Mouse (Mus musculus): ENCODE data around the gene Synj2. TPM values are rescaled to one million over a fixed set of nuclear protein-coding genes. Genes with fewer than 3 reads are reported as not detected.

Synj2 gene
- total RNA-seq, 2 experiments from 2014 or later, result 31.6 to 39.0 TPM

- no peak for DNase-seq (ENCODE audit: low spot score in 2 of 2)
These were observed 32.5 kb downstream of the Synj2 start for GRCm38 (mm10) chr17:5973536-5973935.

DNA sequence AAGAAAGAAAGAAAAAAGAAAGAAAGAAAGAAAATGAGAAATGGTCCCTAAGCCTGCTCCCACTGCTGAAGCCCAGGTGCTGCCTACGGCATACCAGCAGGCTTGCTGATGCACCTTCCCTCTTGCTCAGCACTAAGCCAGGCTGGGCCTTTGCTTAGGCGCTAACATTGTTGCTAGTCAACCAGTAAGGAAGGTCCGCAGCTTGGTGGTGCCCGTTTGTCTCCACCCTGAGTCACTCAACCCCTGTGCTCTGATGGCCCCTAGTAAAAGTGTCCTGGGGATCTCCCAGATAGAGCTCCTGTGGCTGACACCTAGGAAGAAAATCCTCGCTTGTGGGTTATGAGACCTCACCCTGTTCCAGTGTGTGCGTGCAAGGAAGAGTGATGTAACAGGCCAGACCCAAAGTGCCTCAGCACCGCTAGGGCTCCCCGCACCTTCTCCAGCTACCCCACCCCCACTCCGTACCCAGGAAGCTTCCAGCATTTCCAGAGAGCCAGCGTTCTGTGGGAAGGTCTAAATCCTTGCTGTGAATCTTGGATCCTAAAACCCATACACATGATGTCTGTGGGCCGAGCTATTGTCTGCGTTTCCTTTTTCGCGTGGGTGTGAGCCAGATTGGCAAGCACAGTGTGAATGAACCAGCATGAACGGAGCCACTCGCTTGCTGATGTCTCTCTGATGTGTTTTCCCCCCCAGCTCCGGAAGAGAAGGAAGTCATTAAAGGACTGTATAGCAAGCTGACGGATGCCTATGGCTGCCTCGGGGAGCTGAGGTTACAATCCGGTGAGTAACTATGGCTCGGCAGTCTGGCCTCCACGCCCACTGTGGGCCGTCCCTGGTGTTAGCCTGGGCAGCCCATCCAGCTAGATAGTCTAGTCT lies 34.3 kb downstream of the Synj2 start:
- peak; percentile 33 to 50 for DNase-seq (ENCODE audit: low spot score in 2 of 2)

- DNase-seq (ENCODE audit: low spot score in 2 of 2), result no peak
These were observed 35.4 kb downstream of the Synj2 start for GRCm38 (mm10) chr17:5976221-5977055.

- peak in 1 of 2 experiments; percentile 39 for DNase-seq (ENCODE audit: low spot score in 2 of 2)
These were observed 36.2 kb downstream of the Synj2 start for GRCm38 (mm10) chr17:5977056-5977920.

- DNase-seq (ENCODE audit: low spot score in 2 of 2), result no peak
These were observed 36.9 kb downstream of the Synj2 start for GRCm38 (mm10) chr17:5977921-5978504.

DNA sequence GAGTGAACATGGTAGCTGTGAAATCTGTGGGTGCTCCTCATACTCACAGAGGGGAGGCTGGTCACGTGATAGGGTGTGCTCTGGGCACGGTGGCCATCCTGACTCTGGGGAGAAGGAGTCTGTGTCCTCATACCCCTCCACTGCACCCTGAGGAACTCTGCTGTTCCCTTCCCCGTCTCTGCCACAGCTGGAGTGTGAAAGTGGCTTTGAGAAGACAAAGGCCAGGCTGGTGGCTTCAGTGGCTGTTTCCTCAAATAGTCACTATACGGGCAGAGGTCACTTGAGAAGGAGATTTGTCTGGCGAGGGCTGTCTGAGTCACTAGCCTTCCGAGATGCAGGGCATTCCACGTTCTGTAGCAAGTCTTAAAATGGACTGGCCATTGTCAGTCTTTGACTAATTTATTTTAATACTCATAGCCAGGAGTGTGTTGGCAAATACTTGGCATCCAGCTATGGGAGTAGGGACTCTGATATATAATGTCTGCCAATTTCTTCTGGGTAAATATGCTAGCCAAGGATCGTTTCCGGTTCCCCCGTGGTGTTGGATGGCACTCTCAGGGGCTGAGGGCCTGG lies 37.5 kb downstream of the Synj2 start:
- DNase-seq (ENCODE audit: low spot score in 2 of 2), result no peak

- DNase-seq (ENCODE audit: low spot score in 2 of 2), result no peak
These were observed 39.8 kb downstream of the Synj2 start for GRCm38 (mm10) chr17:5980860-5981259.

GRCm38 (mm10) chr17:5983150-5983549 lies 42.1 kb downstream of the Synj2 start:
- DNase-seq (ENCODE audit: low spot score in 2 of 2), result no peak

GRCm38 (mm10) chr17:5983901-5984300 lies 42.8 kb downstream of the Synj2 start:
- no peak for DNase-seq (ENCODE audit: low spot score in 2 of 2)

DNA sequence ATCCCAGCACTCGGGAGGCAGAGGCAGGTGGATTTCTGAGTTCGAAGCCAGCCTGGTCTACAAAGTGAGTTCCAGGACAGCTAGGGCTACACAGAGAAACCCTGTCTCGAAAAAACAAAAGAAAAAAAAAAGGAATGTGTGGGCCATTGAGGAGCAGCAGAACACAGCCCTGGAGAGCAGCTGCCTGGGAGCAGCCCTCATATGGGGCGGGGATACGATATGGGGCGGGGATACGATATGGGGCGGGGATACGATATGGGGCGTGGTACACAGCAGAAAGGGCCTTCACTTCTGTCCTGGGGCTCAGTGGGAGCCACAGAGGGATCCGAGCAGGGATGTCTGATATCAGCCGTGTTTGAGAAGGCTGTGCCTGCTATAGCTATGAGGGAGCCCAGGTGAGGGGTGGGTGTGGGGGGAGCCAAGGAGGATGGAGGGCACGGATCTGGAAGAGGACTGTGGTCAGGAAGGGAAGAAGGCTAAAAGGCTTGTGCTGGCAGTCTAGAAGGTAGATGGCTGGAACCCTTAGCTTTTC lies 43.7 kb downstream of the Synj2 start:
- DNase-seq (ENCODE audit: low spot score in 2 of 2), result no peak

- DNase-seq (ENCODE audit: low spot score in 2 of 2), result no peak
These were observed 44.2 kb downstream of the Synj2 start for GRCm38 (mm10) chr17:5985271-5985670.

DNA sequence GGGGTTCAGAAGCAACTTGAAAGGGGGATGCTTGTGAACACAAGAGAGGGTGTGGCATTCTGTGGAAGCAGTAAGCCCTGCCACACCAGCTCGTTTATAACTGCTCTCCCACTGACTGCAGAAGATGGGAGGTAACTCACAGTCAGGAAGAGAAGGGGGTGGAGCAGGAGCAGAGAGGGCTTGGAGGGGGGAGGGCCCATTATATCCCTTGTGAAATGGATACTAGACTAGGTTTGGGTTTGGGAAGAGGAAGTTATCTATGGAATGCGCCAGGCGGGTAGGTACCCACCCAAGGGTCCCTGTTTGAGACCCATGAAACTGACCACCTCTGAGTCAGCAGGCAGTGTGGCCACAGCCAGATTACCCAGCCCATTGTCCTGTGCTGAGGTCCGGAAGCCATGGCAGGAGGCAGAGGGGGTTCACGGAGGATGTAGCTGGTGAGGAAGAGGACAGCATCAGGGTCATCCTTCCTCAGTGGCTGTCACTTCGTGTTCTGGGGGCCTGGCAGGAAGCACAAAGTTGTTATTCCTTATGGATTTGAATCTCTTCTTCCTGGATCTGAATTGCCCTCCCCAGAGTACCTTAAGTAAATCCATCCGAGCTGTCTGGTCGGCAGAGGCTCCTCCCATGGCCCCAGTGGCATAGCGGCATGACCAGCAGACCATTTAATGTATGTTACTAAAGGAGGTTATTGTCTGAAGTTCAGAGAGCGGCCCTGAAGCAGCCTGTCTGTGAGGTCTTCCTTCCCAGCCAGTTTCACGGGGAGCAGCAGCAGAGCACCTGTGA lies 46.4 kb downstream of the Synj2 start:
- no peak for DNase-seq (ENCODE audit: low spot score in 2 of 2)

DNA sequence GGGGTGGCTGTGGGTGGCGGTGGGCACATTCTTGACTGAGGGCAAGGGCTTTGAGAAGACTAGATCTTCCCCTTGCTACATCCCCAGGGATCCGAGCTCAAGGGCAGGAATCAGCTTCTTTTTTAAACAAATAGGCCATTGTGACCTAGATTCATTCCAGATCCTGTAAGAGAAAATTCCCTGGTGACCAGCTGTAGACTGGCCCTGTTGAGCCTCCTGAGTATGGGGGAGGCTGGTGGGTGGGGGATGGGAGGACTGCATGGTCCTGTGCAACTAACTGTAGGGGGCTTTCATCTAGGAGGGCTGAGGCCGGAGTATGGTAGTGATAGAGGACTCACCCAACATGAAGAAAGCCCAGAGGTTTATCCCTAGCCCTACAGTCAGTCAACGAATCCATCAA lies 47.0 kb downstream of the Synj2 start:
- no peak for DNase-seq (ENCODE audit: low spot score in 2 of 2)

- DNase-seq (ENCODE audit: low spot score in 2 of 2), result no peak
These were observed 51.9 kb downstream of the Synj2 start for GRCm38 (mm10) chr17:5992866-5993580.

DNA sequence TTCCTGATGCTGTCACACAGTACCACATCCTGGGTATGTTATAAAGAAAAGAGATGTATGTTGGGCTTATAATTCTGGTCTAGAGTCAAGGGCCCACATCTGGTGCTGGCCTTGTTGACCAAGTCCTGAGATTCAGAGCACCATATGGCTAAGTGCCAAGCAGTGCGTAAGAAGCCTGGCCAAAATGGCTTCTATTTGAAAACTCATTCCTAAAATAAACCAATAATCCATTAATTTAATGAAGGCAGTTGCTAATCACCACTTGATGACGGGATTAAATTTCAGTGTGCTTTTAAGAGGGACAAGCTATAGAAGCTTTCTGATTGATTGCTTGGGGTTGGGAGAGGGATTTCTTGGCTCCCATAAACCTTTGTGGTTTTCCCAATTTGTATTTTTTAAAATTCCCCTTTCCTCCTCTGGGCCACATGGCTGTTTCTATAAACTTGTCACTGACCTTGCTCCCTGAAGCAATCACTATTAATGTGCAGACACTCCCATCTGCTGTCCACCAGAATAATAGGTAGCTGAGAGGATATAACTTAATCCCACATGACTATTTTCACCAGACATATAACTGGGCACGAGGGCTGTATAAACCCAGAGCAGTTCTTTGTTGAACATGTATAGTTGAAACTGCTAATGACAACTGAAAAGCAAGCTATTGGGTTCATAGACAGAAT lies 52.6 kb downstream of the Synj2 start:
- DNase-seq (ENCODE audit: low spot score in 2 of 2), result no peak

DNA sequence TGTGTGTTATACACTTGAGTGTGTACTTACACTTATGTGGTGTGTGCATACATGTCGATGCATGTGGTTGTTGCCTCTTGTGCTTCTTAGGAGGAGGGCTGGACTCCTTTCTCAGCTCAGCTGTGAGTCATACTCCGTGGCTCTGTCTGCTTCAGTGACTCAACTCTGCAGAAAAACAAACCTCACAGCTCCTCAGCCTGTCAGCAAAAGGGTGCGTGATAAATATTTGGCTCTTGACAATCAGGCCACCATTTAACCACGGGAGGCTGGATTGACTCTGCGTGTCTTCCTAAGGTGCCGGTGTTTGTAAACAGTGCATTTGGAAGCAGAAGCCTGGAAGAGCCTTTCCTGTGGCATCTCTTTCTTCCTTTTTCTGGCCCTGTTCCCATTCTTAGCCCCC lies 53.5 kb downstream of the Synj2 start:
- DNase-seq (ENCODE audit: low spot score in 2 of 2), result no peak

- DNase-seq (ENCODE audit: low spot score in 2 of 2), result no peak
These were observed 55.5 kb downstream of the Synj2 start for GRCm38 (mm10) chr17:5996589-5996988.

Data from gastrocnemius, postnatal 4 days (tissue).